Mouse (Mus musculus) hematopoietic multipotent progenitor cell, adult 10-12 weeks (in vitro differentiated cells): ENCODE results near the gene Ly75. TPM values are rescaled to one million over a fixed set of nuclear protein-coding genes. Genes with fewer than 3 reads are reported as not detected.

Experiments
- polyA plus RNA-seq: library from polyadenylated mRNA; stranded (reverse); fragments of >175 nt; gene quantifications from 2 replicates; pipeline ENCODE4 v1.2.3, GENCODE M21; 2012; ENCODE audit warnings: low replicate concordance

The Ly75 gene
- polyA plus RNA-seq, result 1.5 and 1.7 TPM in 2 replicates

DNA sequence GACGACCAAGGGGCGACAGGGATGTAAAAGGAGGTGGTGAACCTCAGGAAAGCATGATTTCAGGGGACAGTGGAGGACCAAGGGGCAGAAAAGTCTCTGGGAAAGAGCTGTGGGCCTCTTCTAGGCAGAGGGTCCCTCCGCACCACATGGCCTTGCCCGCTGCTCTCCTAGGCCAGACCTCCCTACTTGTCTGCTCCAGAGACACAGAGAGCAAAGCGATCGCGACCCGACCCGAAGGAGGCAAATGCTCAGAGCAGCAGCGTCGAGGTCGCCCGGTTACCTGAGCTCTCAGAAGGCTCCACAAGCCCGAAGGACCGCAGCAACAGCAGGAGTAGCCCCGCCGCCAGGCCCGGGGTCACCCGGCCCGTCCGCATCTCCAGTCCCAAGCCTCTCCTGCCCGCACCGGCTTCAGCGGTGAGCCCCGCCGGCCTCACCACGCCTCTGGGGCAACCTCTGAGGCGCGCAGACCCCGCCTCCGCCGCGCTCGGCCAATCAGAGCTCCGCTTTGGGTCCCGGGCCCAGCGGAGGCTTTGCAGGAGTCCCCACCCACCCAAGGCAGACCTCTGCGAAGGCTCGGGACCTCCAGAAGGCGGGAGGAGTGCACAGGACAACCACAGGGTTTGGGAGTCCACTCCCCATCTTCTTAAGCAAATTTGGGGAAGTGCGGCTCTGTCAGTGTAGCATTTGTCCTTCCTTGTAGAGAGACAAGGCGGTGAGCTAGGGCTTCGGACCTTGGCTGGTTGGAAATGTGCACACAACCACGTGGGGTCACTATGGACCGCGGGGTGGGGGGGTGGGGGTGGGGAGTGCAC lies at the start of gene Ly75:
Gene Ly75, minus strand, starts transcription at position 446 of the 812 bp plus-strand sequence.

DNA sequence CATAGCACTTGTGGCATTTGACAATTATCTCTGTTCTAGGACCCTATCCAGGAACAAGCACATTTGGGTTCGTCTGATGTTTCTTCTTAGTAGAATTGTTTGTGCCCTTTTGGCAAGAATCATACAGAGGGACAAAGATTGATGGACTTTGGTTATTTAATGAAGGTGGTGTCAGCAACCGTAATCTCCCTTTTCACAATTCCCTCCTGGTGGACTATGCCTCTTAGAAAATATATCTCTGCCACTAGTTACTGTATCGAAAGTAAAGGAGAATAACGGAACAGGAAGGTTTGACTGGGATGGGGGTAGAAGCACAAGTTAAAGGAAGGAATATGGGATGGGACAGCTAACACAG lies 98.7 kb downstream of the Ly75 start, which contains the start of gene Cd302:
Gene Cd302, minus strand, starts transcription at position 22 of the 355 bp plus-strand sequence.

Other genes starting within 250 kb of the Ly75 start
- gene Baz2b, start 173.5 kb downstream of the Ly75 start, polyA plus RNA-seq, result 28.0 and 37.7 TPM in 2 replicates
- gene March7, start 173.4 kb downstream of the Ly75 start, polyA plus RNA-seq, result 4.9 and 9.1 TPM in 2 replicates
- gene Cd302, start 98.8 kb downstream of the Ly75 start, polyA plus RNA-seq, result 14.5 and 17.2 TPM in 2 replicates
- not detected in 2 replicates for gene Pla2r1, start 170.0 kb upstream of the Ly75 start, polyA plus RNA-seq